Mouse (Mus musculus): ENCODE data around the gene Epha2. TPM values are rescaled to one million over a fixed set of nuclear protein-coding genes. Genes with fewer than 3 reads are reported as not detected.

Gene Epha2
- polyA plus RNA-seq, 2 experiments, result 0.29 to 1.6 TPM

GRCm38 (mm10) chr4:141314745-141315144, 13.7 kb downstream of the Epha2 start:
- H3K27me3 ChIP-seq (ENCODE audit: control insufficient read depth, insufficient read depth, low read length), result no peaks in the 10 kb centered on the region
- H3K4me1 ChIP-seq (replicated peaks; ENCODE audit: control insufficient read depth in 2 of 2, insufficient read depth in 2 of 2, low read length in 1 of 2), result peaks cover 3 to 19% of the 10 kb centered on the region in 2 experiments
- no peak overlapping the region for H3K9ac ChIP-seq (replicated peaks)
- no peak overlapping the region for H3K27ac ChIP-seq
- no peaks in the 10 kb centered on the region for H3K9me3 ChIP-seq (ENCODE audit: control insufficient read depth, low read length)
- no peak for TF ChIP-seq EP300 (IDR thresholded peaks at IDR 0.05; ENCODE audit: low read depth)
- no peak for TF ChIP-seq CTCF (IDR thresholded peaks at IDR 0.05; ENCODE audit: low read depth)
- no peaks in the 10 kb centered on the region for H3K36me3 ChIP-seq (replicated peaks; ENCODE audit: control insufficient read depth, insufficient read depth, low read depth)
- no peak overlapping the region for H3K4me3 ChIP-seq (ENCODE audit: insufficient read depth in 1 of 2, low read depth in 2 of 2, low read length in 2 of 2)
- ATAC-seq (ENCODE audit: insufficient read depth) (no peak), DNase-seq (ENCODE audit: low read depth in 3 of 3, low spot score in 3 of 3) (no peak)
- WGBS (ENCODE audit: insufficient replicate concordance), result 63% methylated on average over 6 of the region's 6 CpGs
- no peak overlapping the region for H3K4me2 ChIP-seq (ENCODE audit: low read depth)

- Histone ChIP-seq H3K9ac (replicated peaks) (no peak overlapping the region), H3K4me3 (ENCODE audit: insufficient read depth in 1 of 2, low read depth in 2 of 2, low read length in 2 of 2) (no peak overlapping the region), H3K27ac (no peak overlapping the region), H3K9me3 (ENCODE audit: control insufficient read depth, low read length) (no peaks in the 10 kb centered on the region), H3K4me1 (replicated peaks; ENCODE audit: control insufficient read depth in 2 of 2, insufficient read depth in 2 of 2, low read length in 1 of 2) (peaks cover 3 to 10% of the 10 kb centered on the region in 2 experiments), H3K27me3 (ENCODE audit: control insufficient read depth, insufficient read depth, low read length) (no peaks in the 10 kb centered on the region), H3K4me2 (ENCODE audit: low read depth) (no peak overlapping the region), H3K36me3 (replicated peaks; ENCODE audit: control insufficient read depth, insufficient read depth, low read depth) (no peaks in the 10 kb centered on the region)
- DNase-seq (ENCODE audit: low read depth in 3 of 3, low spot score in 3 of 3) (no peak), ATAC-seq (ENCODE audit: insufficient read depth) (no peak)
- no peak for TF ChIP-seq EP300 (IDR thresholded peaks at IDR 0.05; ENCODE audit: low read depth)
- TF ChIP-seq CTCF (IDR thresholded peaks at IDR 0.05; ENCODE audit: low read depth), result no peak
- WGBS (ENCODE audit: insufficient replicate concordance), result 17% methylated on average over 7 of the region's 7 CpGs
Observed at GRCm38 (mm10) chr4:141316023-141316422, 15.0 kb downstream of the Epha2 start.

GRCm38 (mm10) chr4:141316498-141317180, 15.6 kb downstream of the Epha2 start:
- no peak for DNase-seq (ENCODE audit: low read depth in 3 of 3, low spot score in 3 of 3)
- H3K9me3 ChIP-seq (ENCODE audit: control insufficient read depth, low read length), result no peaks in the 10 kb centered on the region
- no peak overlapping the region for H3K9ac ChIP-seq (replicated peaks)
- WGBS (ENCODE audit: insufficient replicate concordance), result 66% methylated on average over 18 of the region's 18 CpGs
- no peak for ATAC-seq (ENCODE audit: insufficient read depth)
- no peak overlapping the region for H3K4me2 ChIP-seq (ENCODE audit: low read depth)
- TF ChIP-seq CTCF (IDR thresholded peaks at IDR 0.05; ENCODE audit: low read depth) (no peak), EP300 (IDR thresholded peaks at IDR 0.05; ENCODE audit: low read depth) (no peak)
- no peak overlapping the region for H3K4me3 ChIP-seq (ENCODE audit: insufficient read depth in 1 of 2, low read depth in 2 of 2, low read length in 2 of 2)
- H3K36me3 ChIP-seq (replicated peaks; ENCODE audit: control insufficient read depth, insufficient read depth, low read depth), result no peaks in the 10 kb centered on the region
- peaks cover 3 to 9% of the 10 kb centered on the region in 2 experiments for H3K4me1 ChIP-seq (replicated peaks; ENCODE audit: control insufficient read depth in 2 of 2, insufficient read depth in 2 of 2, low read length in 1 of 2)
- no peak overlapping the region for H3K27ac ChIP-seq
- H3K27me3 ChIP-seq (ENCODE audit: control insufficient read depth, insufficient read depth, low read length), result no peaks in the 10 kb centered on the region

GRCm38 (mm10) chr4:141317914-141318313, 16.9 kb downstream of the Epha2 start:
- H3K9me3 ChIP-seq (ENCODE audit: control insufficient read depth, low read length), result no peaks in the 10 kb centered on the region
- TF ChIP-seq CTCF (IDR thresholded peaks at IDR 0.05; ENCODE audit: low read depth) (no peak), EP300 (IDR thresholded peaks at IDR 0.05; ENCODE audit: low read depth) (no peak)
- ATAC-seq (ENCODE audit: insufficient read depth) (no peak), DNase-seq (ENCODE audit: low read depth in 3 of 3, low spot score in 3 of 3) (no peak)
- 40% methylated on average over 7 of the region's 7 CpGs for WGBS (ENCODE audit: insufficient replicate concordance)
- no peaks in the 10 kb centered on the region for H3K27me3 ChIP-seq (ENCODE audit: control insufficient read depth, insufficient read depth, low read length)
- no peak overlapping the region for H3K27ac ChIP-seq
- H3K4me2 ChIP-seq (ENCODE audit: low read depth), result no peak overlapping the region
- no peak overlapping the region for H3K4me3 ChIP-seq (ENCODE audit: insufficient read depth in 1 of 2, low read depth in 2 of 2, low read length in 2 of 2)
- peaks cover 0 to under 1% of the 10 kb centered on the region in 2 experiments; a peak in 3 of 4 replicates for H3K4me1 ChIP-seq (replicated peaks; ENCODE audit: control insufficient read depth in 2 of 2, insufficient read depth in 2 of 2, low read length in 1 of 2)
- H3K9ac ChIP-seq (replicated peaks), result no peak overlapping the region
- H3K36me3 ChIP-seq (replicated peaks; ENCODE audit: control insufficient read depth, insufficient read depth, low read depth), result no peaks in the 10 kb centered on the region

- no peak overlapping the region for H3K4me2 ChIP-seq (ENCODE audit: low read depth)
- H3K4me3 ChIP-seq (ENCODE audit: insufficient read depth in 1 of 2, low read depth in 2 of 2, low read length in 2 of 2), result no peak overlapping the region
- no peak overlapping the region for H3K27ac ChIP-seq
- DNase-seq (ENCODE audit: low read depth in 3 of 3, low spot score in 3 of 3) (no peak), ATAC-seq (ENCODE audit: insufficient read depth) (no peak)
- H3K9me3 ChIP-seq (ENCODE audit: control insufficient read depth, low read length), result no peaks in the 10 kb centered on the region
- no peaks in the 10 kb centered on the region for H3K27me3 ChIP-seq (ENCODE audit: control insufficient read depth, insufficient read depth, low read length)
- H3K4me1 ChIP-seq (replicated peaks; ENCODE audit: control insufficient read depth in 2 of 2, insufficient read depth in 2 of 2, low read length in 1 of 2), result no peaks in the 10 kb centered on the region
- no peak for TF ChIP-seq EP300 (IDR thresholded peaks at IDR 0.05; ENCODE audit: low read depth)
- no peak for TF ChIP-seq CTCF (IDR thresholded peaks at IDR 0.05; ENCODE audit: low read depth)
- 33% methylated on average over 11 of the region's 11 CpGs for WGBS (ENCODE audit: insufficient replicate concordance)
- H3K36me3 ChIP-seq (replicated peaks; ENCODE audit: control insufficient read depth, insufficient read depth, low read depth), result no peaks in the 10 kb centered on the region
- H3K9ac ChIP-seq (replicated peaks), result no peak overlapping the region
Observed at GRCm38 (mm10) chr4:141322526-141322925, 21.5 kb downstream of the Epha2 start.

Data from liver, embryonic 14.5 days (tissue).